Mouse (Mus musculus): ENCODE results near the gene Sec61g. TPM values are rescaled to one million over a fixed set of nuclear protein-coding genes. Genes with fewer than 3 reads are reported as not detected.

Sec61g gene
- total RNA-seq, 1 experiment: 77.6 TPM

- in situ Hi-C loops (cut with MboI; ENCODE audit: low sequenced_read_pairs in 2 of 2, unreplicated experiment in 2 of 2): no loop called here
- Histone ChIP-seq H3K27ac (ENCODE audit: insufficient read depth, low read depth, low read length, poor library complexity, severe bottlenecking) (no peak overlapping the region), H3K4me1 (ENCODE audit: control insufficient read depth in 2 of 2, insufficient read depth in 2 of 2, low read length in 2 of 2, poor library complexity in 1 of 2) (peaks cover 2 to 6% of the 10 kb centered on the region in 2 experiments; a peak in 1 of 4 replicates), H3K36me3 (ENCODE audit: control insufficient read depth, insufficient read depth, low read length, poor library complexity, severe bottlenecking) (no peaks in the 10 kb centered on the region), H3K9ac (ENCODE audit: insufficient read depth, low read depth, low read length, poor library complexity, severe bottlenecking) (no peak overlapping the region), H3K9me3 (ENCODE audit: control insufficient read depth, insufficient read depth, low read depth, low read length) (no peaks in the 10 kb centered on the region), H3K4me3 (ENCODE audit: insufficient read depth in 1 of 2, low read depth in 1 of 2, low read length in 2 of 2, poor library complexity in 1 of 2, severe bottlenecking in 1 of 2) (no peak overlapping the region)
- DNase-seq (ENCODE audit: low read depth, low spot score): no peak
- no peak for TF ChIP-seq MAFK (IDR thresholded peaks at IDR 0.05; ENCODE audit: insufficient read depth, low read depth, low read length)
- TF ChIP-seq ZC3H11A (IDR thresholded peaks at IDR 0.05; ENCODE audit: borderline replicate concordance, low read depth, low read length): no peak
- TF ChIP-seq HCFC1 (IDR thresholded peaks at IDR 0.05; ENCODE audit: borderline replicate concordance, insufficient read depth, low read length): no peak
- TF ChIP-seq ZNF384 (IDR thresholded peaks at IDR 0.05; ENCODE audit: low read depth, low read length): no peak
- TF ChIP-seq CHD2 (IDR thresholded peaks at IDR 0.05; ENCODE audit: low read depth, low read length): no peak
Observed at GRCm38 (mm10) chr11:16532877-16533276, 24.6 kb upstream of the Sec61g start.

- Histone ChIP-seq H3K4me1 (ENCODE audit: control insufficient read depth in 2 of 2, insufficient read depth in 2 of 2, low read length in 2 of 2, poor library complexity in 1 of 2) (peaks cover 3 to 5% of the 10 kb centered on the region in 2 experiments; a peak in 3 of 4 replicates), H3K27ac (ENCODE audit: insufficient read depth, low read depth, low read length, poor library complexity, severe bottlenecking) (no peak overlapping the region), H3K9me3 (ENCODE audit: control insufficient read depth, insufficient read depth, low read depth, low read length) (no peaks in the 10 kb centered on the region), H3K9ac (ENCODE audit: insufficient read depth, low read depth, low read length, poor library complexity, severe bottlenecking) (no peak overlapping the region), H3K36me3 (ENCODE audit: control insufficient read depth, insufficient read depth, low read length, poor library complexity, severe bottlenecking) (no peaks in the 10 kb centered on the region), H3K4me3 (ENCODE audit: insufficient read depth in 1 of 2, low read depth in 1 of 2, low read length in 2 of 2, poor library complexity in 1 of 2, severe bottlenecking in 1 of 2) (no peak overlapping the region)
- in situ Hi-C loops (cut with MboI; ENCODE audit: low sequenced_read_pairs in 2 of 2, unreplicated experiment in 2 of 2): loop anchor here in 1 of 2 experiments (10.0 kb wide), 1 partner anchor 416 kb away; no protein-coding TSS in a partner anchor
- DNase-seq (ENCODE audit: low read depth, low spot score): no peak
- TF ChIP-seq ZNF384 (IDR thresholded peaks at IDR 0.05; ENCODE audit: low read depth, low read length) (no peak), ZC3H11A (IDR thresholded peaks at IDR 0.05; ENCODE audit: borderline replicate concordance, low read depth, low read length) (no peak)
Observed at GRCm38 (mm10) chr11:16528909-16529308, 20.6 kb upstream of the Sec61g start.

GRCm38 (mm10) chr11:16528391-16528790, 20.1 kb upstream of the Sec61g start:
- no peaks in the 10 kb centered on the region for H3K9me3 ChIP-seq (ENCODE audit: control insufficient read depth, insufficient read depth, low read depth, low read length)
- H3K4me1 ChIP-seq (ENCODE audit: control insufficient read depth in 2 of 2, insufficient read depth in 2 of 2, low read length in 2 of 2, poor library complexity in 1 of 2): peaks cover 3 to 5% of the 10 kb centered on the region in 2 experiments; a peak in 3 of 4 replicates
- no peak for TF ChIP-seq MAFK (IDR thresholded peaks at IDR 0.05; ENCODE audit: insufficient read depth, low read depth, low read length)
- no peak for TF ChIP-seq ZC3H11A (IDR thresholded peaks at IDR 0.05; ENCODE audit: borderline replicate concordance, low read depth, low read length)
- TF ChIP-seq CHD2 (IDR thresholded peaks at IDR 0.05; ENCODE audit: low read depth, low read length): no peak
- TF ChIP-seq ZNF384 (IDR thresholded peaks at IDR 0.05; ENCODE audit: low read depth, low read length): no peak
- TF ChIP-seq HCFC1 (IDR thresholded peaks at IDR 0.05; ENCODE audit: borderline replicate concordance, insufficient read depth, low read length): no peak
- no peaks in the 10 kb centered on the region for H3K36me3 ChIP-seq (ENCODE audit: control insufficient read depth, insufficient read depth, low read length, poor library complexity, severe bottlenecking)
- no peak overlapping the region for H3K9ac ChIP-seq (ENCODE audit: insufficient read depth, low read depth, low read length, poor library complexity, severe bottlenecking)
- H3K27ac ChIP-seq (ENCODE audit: insufficient read depth, low read depth, low read length, poor library complexity, severe bottlenecking): no peak overlapping the region
- no peak for DNase-seq (ENCODE audit: low read depth, low spot score)
- H3K4me3 ChIP-seq (ENCODE audit: insufficient read depth in 1 of 2, low read depth in 1 of 2, low read length in 2 of 2, poor library complexity in 1 of 2, severe bottlenecking in 1 of 2): no peak overlapping the region
- in situ Hi-C loops (cut with MboI; ENCODE audit: low sequenced_read_pairs in 2 of 2, unreplicated experiment in 2 of 2): loop anchor here in 1 of 2 experiments (10.0 kb wide), 1 partner anchor 416 kb away; no protein-coding TSS in a partner anchor

- H3K4me3 ChIP-seq (ENCODE audit: insufficient read depth in 1 of 2, low read depth in 1 of 2, low read length in 2 of 2, poor library complexity in 1 of 2, severe bottlenecking in 1 of 2): no peak overlapping the region
- DNase-seq (ENCODE audit: low read depth, low spot score): no peak
- in situ Hi-C loops (cut with MboI; ENCODE audit: low sequenced_read_pairs in 2 of 2, unreplicated experiment in 2 of 2): loop anchor here in 1 of 2 experiments (10.0 kb wide), 1 partner anchor 417 kb away; no protein-coding TSS in a partner anchor
- TF ChIP-seq CHD2 (IDR thresholded peaks at IDR 0.05; ENCODE audit: low read depth, low read length) (no peak), ZNF384 (IDR thresholded peaks at IDR 0.05; ENCODE audit: low read depth, low read length) (no peak), ZC3H11A (IDR thresholded peaks at IDR 0.05; ENCODE audit: borderline replicate concordance, low read depth, low read length) (no peak), MAFK (IDR thresholded peaks at IDR 0.05; ENCODE audit: insufficient read depth, low read depth, low read length) (no peak), HCFC1 (IDR thresholded peaks at IDR 0.05; ENCODE audit: borderline replicate concordance, insufficient read depth, low read length) (no peak)
- H3K4me1 ChIP-seq (ENCODE audit: control insufficient read depth in 2 of 2, insufficient read depth in 2 of 2, low read length in 2 of 2, poor library complexity in 1 of 2): peaks cover 3 to 5% of the 10 kb centered on the region in 2 experiments; a peak in 3 of 4 replicates
- no peak overlapping the region for H3K27ac ChIP-seq (ENCODE audit: insufficient read depth, low read depth, low read length, poor library complexity, severe bottlenecking)
- no peak overlapping the region for H3K9ac ChIP-seq (ENCODE audit: insufficient read depth, low read depth, low read length, poor library complexity, severe bottlenecking)
- no peaks in the 10 kb centered on the region for H3K9me3 ChIP-seq (ENCODE audit: control insufficient read depth, insufficient read depth, low read depth, low read length)
- H3K36me3 ChIP-seq (ENCODE audit: control insufficient read depth, insufficient read depth, low read length, poor library complexity, severe bottlenecking): no peaks in the 10 kb centered on the region
Observed at GRCm38 (mm10) chr11:16527743-16528142, 19.5 kb upstream of the Sec61g start.

Measured in ES-E14 (cell line).